10 mouse cellular contexts compared by ENCODE assay signal in genomic region chr16:36720194-36721055, GRCm38 (mm10). TPM values are rescaled to one million over a fixed set of nuclear protein-coding genes. Genes with fewer than 3 reads are reported as not detected.
DNase-seq lines count a peak whose midpoint lies in the region; ATAC-seq and TF ChIP-seq lines count a peak whose summit lies in the region.
"Had no signal": no experiment of that assay in that cellular context is flagged by ENCODE, and none has a peak within 500 bp of the region (broad histone marks: within the 10 kb centered on the region; RNA-seq: fewer than 3 reads in every experiment).

No protein-coding gene starts in this region.

- H3K9ac ChIP-seq in hindbrain, postnatal 0 days (replicated peaks; ENCODE audit: low read length) = no peak overlapping the region
- no peak overlapping the region for H3K9ac ChIP-seq in hindbrain, embryonic 12.5 days

- no peaks in the 10 kb centered on the region for H3K9me3 ChIP-seq in hindbrain, postnatal 0 days (ENCODE audit: low read length)
- no peaks in the 10 kb centered on the region for H3K9me3 ChIP-seq in hindbrain, embryonic 12.5 days (replicated peaks)

- TF ChIP-seq CTCF in hindbrain, postnatal 0 days (IDR thresholded peaks at IDR 0.05; ENCODE audit: low read depth) = peak; percentile 40

- H3K4me2 ChIP-seq in hindbrain, postnatal 0 days (ENCODE audit: low read depth, low read length) = no peak overlapping the region
- no peak overlapping the region for H3K4me2 ChIP-seq in hindbrain, embryonic 12.5 days (replicated peaks)

- peak; percentile 17 for DNase-seq in hindbrain, postnatal 0 days (ENCODE audit: low spot score)
- peak; percentile 37 for DNase-seq in naive thymus-derived CD4-positive, alpha-beta T cell, adult 2 months (ENCODE audit: low read depth)
- no peak for DNase-seq in cerebellum, adult 11 months
- DNase-seq in left cerebral cortex, adult 18-20 months (ENCODE audit: low spot score in 2 of 2) = no peak
- no peak for DNase-seq in left cerebral cortex, postnatal 14 days (ENCODE audit: low spot score in 2 of 2)
- DNase-seq: cerebellum, adult 18-20 months; lung, postnatal 10 days had no signal

- intact Hi-C loops in left cerebral cortex, postnatal 14 days (cut with DNase I) = loop anchor here (5.0 kb wide), 1 partner anchor 248 kb away; no protein-coding TSS in a partner anchor

- no peaks in the 10 kb centered on the region for H3K4me1 ChIP-seq in hindbrain, postnatal 0 days (ENCODE audit: insufficient read depth, low read length)
- no peaks in the 10 kb centered on the region for H3K4me1 ChIP-seq in hindbrain, embryonic 12.5 days

- H3K36me3 ChIP-seq in hindbrain, postnatal 0 days (ENCODE audit: insufficient read depth, low read length) = no peaks in the 10 kb centered on the region
- H3K36me3 ChIP-seq in hindbrain, embryonic 12.5 days = no peaks in the 10 kb centered on the region

- 54% methylated on average over 13 of the region's 13 CpGs for WGBS in hindbrain, postnatal 0 days
- 64% methylated on average over 13 of the region's 13 CpGs for WGBS in hindbrain, embryonic 12.5 days

- H3K27ac ChIP-seq in hindbrain, postnatal 0 days = no peak overlapping the region
- no peak overlapping the region for H3K27ac ChIP-seq in hindbrain, embryonic 12.5 days

- H3K27me3 ChIP-seq in hindbrain, postnatal 0 days (ENCODE audit: insufficient read depth, low read length) = no peaks in the 10 kb centered on the region
- no peaks in the 10 kb centered on the region for H3K27me3 ChIP-seq in hindbrain, embryonic 12.5 days

- ATAC-seq in hindbrain, postnatal 0 days = peak; percentile 21; the same call in 1 of the 2 replicates
- ATAC-seq in hindbrain, embryonic 12.5 days (ENCODE audit: low FRiP score) = no peak
- ATAC-seq in CD4-positive, CD25-positive, alpha-beta regulatory T cell, adult 4 months = peak; percentile 78
- ATAC-seq in common myeloid progenitor, adult 5-6 weeks (replicated peaks; ENCODE audit: low read depth, poor library complexity, severe bottlenecking) = peak; percentile 83

- H3K4me3 ChIP-seq in hindbrain, postnatal 0 days (ENCODE audit: low read length) = no peak overlapping the region
- H3K4me3 ChIP-seq in hindbrain, embryonic 12.5 days = no peak overlapping the region

RNA-seq across cellular contexts. Expression of gene Ildr1, which starts 26.6 kb away (rescaled TPM):
- 1.1 and 1.8 TPM in 2 replicates for total RNA-seq in hindbrain, postnatal 0 days (2014; rRNA removed)
- 0.81 and 1.2 TPM in 2 replicates for polyA plus RNA-seq in hindbrain, postnatal 0 days (2015; fragmentation: Nextera tagmentation; extraction: Ambion mirVana)
- 0.53 and 1.3 TPM in 2 replicates for polyA plus RNA-seq in hindbrain, embryonic 12.5 days (2016; fragmentation: Nextera tagmentation; extraction: Ambion mirVana)
- polyA plus RNA-seq in CD4-positive, CD25-positive, alpha-beta regulatory T cell, adult 4 months (2017; shearing (Covaris generic)) = 1 to 10 TPM; 6.3 to 7.3 TPM
- total RNA-seq in common myeloid progenitor, adult 5-6 weeks (2017) = 0.44 TPM in 1 of 2 replicates, not detected in the other
- under 1 TPM; 0.12 to 0.40 TPM for total RNA-seq in left cerebral cortex, adult 18-20 months (2021)
- under 1 TPM; 0.26 to 0.42 TPM for total RNA-seq in left cerebral cortex, postnatal 14 days (2021)

RNA-seq across cellular contexts. Expression of gene Cd86, which starts 54.5 kb away (rescaled TPM):
- total RNA-seq in hindbrain, postnatal 0 days (2014; rRNA removed) = 0.58 and 1.2 TPM in 2 replicates
- 1.9 and 2.1 TPM in 2 replicates for polyA plus RNA-seq in hindbrain, postnatal 0 days (2015; fragmentation: Nextera tagmentation; extraction: Ambion mirVana)
- polyA plus RNA-seq in hindbrain, embryonic 12.5 days (2016; fragmentation: Nextera tagmentation; extraction: Ambion mirVana) = 1.7 and 2.0 TPM in 2 replicates
- 10 to 100 TPM; 41.5 to 52.1 TPM for polyA plus RNA-seq in CD4-positive, CD25-positive, alpha-beta regulatory T cell, adult 4 months (2017; shearing (Covaris generic))
- 1.6 and 3.6 TPM in 2 replicates for total RNA-seq in common myeloid progenitor, adult 5-6 weeks (2017)
- 1 to 10 TPM in 1 of 2 experiments, under 1 TPM in 1; 0.98 to 1.9 TPM for total RNA-seq in left cerebral cortex, adult 18-20 months (2021)
- 1 to 10 TPM; 1.4 to 1.8 TPM for total RNA-seq in left cerebral cortex, postnatal 14 days (2021)

Comparison
In these comparisons a context has a peak if more than half of its experiments do, and no peak if none do; other contexts are left out.
1. DNase-seq: peak in hindbrain, postnatal 0 days (single experiment) and naive thymus-derived CD4-positive, alpha-beta T cell, adult 2 months (single experiment); none in cerebellum, adult 11 months (single experiment), left cerebral cortex, adult 18-20 months (0 of 2) and left cerebral cortex, postnatal 14 days (0 of 2).